ENCODE assay signal across 17 mouse cellular contexts in genomic region chr17:50628716-50629115, GRCm38 (mm10).
DNase-seq lines count a peak whose midpoint lies in the region; ATAC-seq and TF ChIP-seq lines count a peak whose summit lies in the region.
"Had no signal": no experiment of that assay in that cellular context is flagged by ENCODE, and none has a peak within 500 bp of the region (broad histone marks: within the 10 kb centered on the region; RNA-seq: fewer than 3 reads in every experiment).

No protein-coding gene starts in this region.

- H3K4me3 ChIP-seq in forebrain, embryonic 13.5 days: no peak overlapping the region
- H3K4me3 ChIP-seq in forebrain, embryonic 15.5 days: no peak overlapping the region
- H3K4me3 ChIP-seq in hindbrain, postnatal 0 days (ENCODE audit: low read length): no peak overlapping the region
- H3K4me3 ChIP-seq in hindbrain, embryonic 13.5 days: no peak overlapping the region
- no peak overlapping the region for H3K4me3 ChIP-seq in lung, postnatal 0 days (ENCODE audit: low read depth, low read length)
- H3K4me3 ChIP-seq: kidney, embryonic 15.5 days; midbrain, embryonic 10.5 days had no signal

- H3K4me2 ChIP-seq in forebrain, embryonic 13.5 days: no peak overlapping the region
- no peak overlapping the region for H3K4me2 ChIP-seq in forebrain, embryonic 15.5 days (replicated peaks)
- no peak overlapping the region for H3K4me2 ChIP-seq in hindbrain, postnatal 0 days (ENCODE audit: low read depth, low read length)
- H3K4me2 ChIP-seq in hindbrain, embryonic 13.5 days: no peak overlapping the region
- H3K4me2 ChIP-seq in lung, postnatal 0 days (replicated peaks; ENCODE audit: low read depth, low read length): no peak overlapping the region
- H3K4me2 ChIP-seq: kidney, embryonic 15.5 days had no signal

- TF ChIP-seq CTCF in hindbrain, postnatal 0 days (IDR thresholded peaks at IDR 0.05; ENCODE audit: low read depth): peak; percentile 63
- TF ChIP-seq CTCF in lung, postnatal 0 days (IDR thresholded peaks at IDR 0.05): peak; percentile 58

- no peaks in the 10 kb centered on the region for H3K27me3 ChIP-seq in forebrain, embryonic 13.5 days
- H3K27me3 ChIP-seq in forebrain, embryonic 15.5 days: no peaks in the 10 kb centered on the region
- no peaks in the 10 kb centered on the region for H3K27me3 ChIP-seq in hindbrain, postnatal 0 days (ENCODE audit: insufficient read depth, low read length)
- H3K27me3 ChIP-seq in hindbrain, embryonic 13.5 days: no peaks in the 10 kb centered on the region
- no peaks in the 10 kb centered on the region for H3K27me3 ChIP-seq in lung, postnatal 0 days (replicated peaks; ENCODE audit: insufficient read depth, low read length)
- H3K27me3 ChIP-seq: kidney, embryonic 15.5 days had no signal

- DNase-seq in hindbrain, postnatal 0 days (ENCODE audit: low spot score): peak; percentile 56
- DNase-seq in lung, postnatal 0 days (ENCODE audit: low spot score): peak; percentile 47
- no peak for DNase-seq in lung, postnatal 4 days
- DNase-seq in brain, adult 2 months (ENCODE audit: low read depth, low spot score): peak; percentile 55
- no peak for DNase-seq in spleen, postnatal 10 days (ENCODE audit: low spot score in 2 of 2)
- DNase-seq: adrenal gland, postnatal 10 days; heart, postnatal 4 days; layer of hippocampus, adult 9-11 months; left cerebral cortex, postnatal 4 days; lung, adult 2 months; thymus, postnatal 4 days had no signal

- H3K27ac ChIP-seq in forebrain, embryonic 13.5 days: no peak overlapping the region
- no peak overlapping the region for H3K27ac ChIP-seq in forebrain, embryonic 15.5 days (replicated peaks)
- no peak overlapping the region for H3K27ac ChIP-seq in hindbrain, postnatal 0 days
- H3K27ac ChIP-seq in hindbrain, embryonic 13.5 days: no peak overlapping the region
- no peak overlapping the region for H3K27ac ChIP-seq in lung, postnatal 0 days (ENCODE audit: low read length)
- H3K27ac ChIP-seq: kidney, embryonic 15.5 days; midbrain, embryonic 10.5 days had no signal

- no peak overlapping the region for H3K9ac ChIP-seq in forebrain, embryonic 13.5 days
- H3K9ac ChIP-seq in forebrain, embryonic 15.5 days (replicated peaks): no peak overlapping the region
- H3K9ac ChIP-seq in hindbrain, postnatal 0 days (replicated peaks; ENCODE audit: low read length): no peak overlapping the region
- no peak overlapping the region for H3K9ac ChIP-seq in hindbrain, embryonic 13.5 days
- no peak overlapping the region for H3K9ac ChIP-seq in lung, postnatal 0 days (replicated peaks; ENCODE audit: low read depth)
- H3K9ac ChIP-seq: kidney, embryonic 15.5 days had no signal

- ATAC-seq in forebrain, embryonic 13.5 days: peak; percentile 59; the same call in 1 of the 2 replicates
- ATAC-seq in forebrain, embryonic 15.5 days (replicated peaks): no peak; the same call in 1 of the 2 replicates
- ATAC-seq in hindbrain, postnatal 0 days: no peak
- no peak for ATAC-seq in hindbrain, embryonic 13.5 days (ENCODE audit: low FRiP score)
- ATAC-seq in lung, postnatal 0 days: no peak
- ATAC-seq: Patski had no signal

- H3K36me3 ChIP-seq in forebrain, embryonic 13.5 days (ENCODE audit: poor library complexity, severe bottlenecking): no peaks in the 10 kb centered on the region
- H3K36me3 ChIP-seq in forebrain, embryonic 15.5 days: no peaks in the 10 kb centered on the region
- no peaks in the 10 kb centered on the region for H3K36me3 ChIP-seq in hindbrain, postnatal 0 days (ENCODE audit: insufficient read depth, low read length)
- H3K36me3 ChIP-seq in hindbrain, embryonic 13.5 days: no peaks in the 10 kb centered on the region
- H3K36me3 ChIP-seq in lung, postnatal 0 days (ENCODE audit: insufficient read depth, low read length): no peaks in the 10 kb centered on the region
- H3K36me3 ChIP-seq: kidney, embryonic 15.5 days; midbrain, embryonic 10.5 days had no signal

- no peak for TF ChIP-seq EP300 in lung, postnatal 0 days (IDR thresholded peaks at IDR 0.05)

- no peaks in the 10 kb centered on the region for H3K9me3 ChIP-seq in forebrain, embryonic 13.5 days (replicated peaks)
- H3K9me3 ChIP-seq in forebrain, embryonic 15.5 days: no peaks in the 10 kb centered on the region
- no peaks in the 10 kb centered on the region for H3K9me3 ChIP-seq in hindbrain, postnatal 0 days (ENCODE audit: low read length)
- H3K9me3 ChIP-seq in hindbrain, embryonic 13.5 days: no peaks in the 10 kb centered on the region
- H3K9me3 ChIP-seq in lung, postnatal 0 days (ENCODE audit: low read length): no peaks in the 10 kb centered on the region
- H3K9me3 ChIP-seq: kidney, embryonic 15.5 days; midbrain, embryonic 10.5 days had no signal

- peaks cover 3% of the 10 kb centered on the region; the same call in 1 of the 2 replicates for H3K4me1 ChIP-seq in forebrain, embryonic 13.5 days
- no peaks in the 10 kb centered on the region for H3K4me1 ChIP-seq in forebrain, embryonic 15.5 days
- H3K4me1 ChIP-seq in hindbrain, postnatal 0 days (ENCODE audit: insufficient read depth, low read length): no peaks in the 10 kb centered on the region
- H3K4me1 ChIP-seq in hindbrain, embryonic 13.5 days (replicated peaks): peaks cover 3% of the 10 kb centered on the region; the same call in 1 of the 2 replicates
- no peaks in the 10 kb centered on the region for H3K4me1 ChIP-seq in lung, postnatal 0 days (ENCODE audit: insufficient read depth, low read depth, low read length)
- H3K4me1 ChIP-seq: midbrain, embryonic 10.5 days had no signal

Comparison
In these comparisons a context has a peak if more than half of its experiments do, and no peak if none do; other contexts are left out.
1. DNase-seq: peak in hindbrain, postnatal 0 days (single experiment), lung, postnatal 0 days (single experiment) and brain, adult 2 months (single experiment); none in lung, postnatal 4 days (0 of 2) and spleen, postnatal 10 days (0 of 2).